Mouse (Mus musculus): ENCODE results near the gene Msh4. TPM values are rescaled to one million over a fixed set of nuclear protein-coding genes. Genes with fewer than 3 reads are reported as not detected.

Gene Msh4
- polyA plus RNA-seq (2014; fragmentation: Nextera tagmentation; extraction: Ambion mirVana): 0.09 and 0.11 TPM in 2 replicates

- no peak within 1 kb of the TSS for H3K27ac ChIP-seq (ENCODE audit: low read depth, low read length)
- no peak within 1 kb of the TSS for H3K9ac ChIP-seq (ENCODE audit: low read depth, low read length)
- H3K4me1 ChIP-seq (replicated peaks; ENCODE audit: control insufficient read depth, insufficient read depth, low read length): peaks cover 32% of the 10 kb centered on the region
- H3K9me3 ChIP-seq (ENCODE audit: control insufficient read depth, low read length): no peaks in the 10 kb centered on the region
- no peaks in the 10 kb centered on the region for H3K27me3 ChIP-seq (replicated peaks; ENCODE audit: control insufficient read depth, insufficient read depth, low read length)
- H3K36me3 ChIP-seq (ENCODE audit: control insufficient read depth, insufficient read depth, low read length): peaks cover 65% of the 10 kb centered on the region
- peak; percentile 26 for ATAC-seq (replicated peaks; ENCODE audit: low FRiP score)
- no peak within 1 kb of the TSS for H3K4me3 ChIP-seq (ENCODE audit: low read depth, low read length)
- WGBS: 82% methylated on average over 9 of the region's 9 CpGs
- no peak for DNase-seq (ENCODE audit: low spot score)
- H3K4me2 ChIP-seq: no peak within 1 kb of the TSS
Measured at GRCm38 (mm10) chr3:153906136-153906871, at the start of gene Msh4. Gene Msh4, minus strand, starts transcription at chr3:153906138.

- WGBS: 59% methylated on average over 2 of the region's 2 CpGs
- H3K4me3 ChIP-seq (ENCODE audit: low read depth, low read length): no peak overlapping the region
- ATAC-seq (replicated peaks; ENCODE audit: low FRiP score) (no peak), DNase-seq (ENCODE audit: low spot score) (no peak)
- H3K4me1 ChIP-seq (replicated peaks; ENCODE audit: control insufficient read depth, insufficient read depth, low read length): peaks cover 3% of the 10 kb centered on the region
- no peaks in the 10 kb centered on the region for H3K36me3 ChIP-seq (ENCODE audit: control insufficient read depth, insufficient read depth, low read length)
- H3K27ac ChIP-seq (ENCODE audit: low read depth, low read length): no peak overlapping the region
- no peaks in the 10 kb centered on the region for H3K9me3 ChIP-seq (ENCODE audit: control insufficient read depth, low read length)
- H3K9ac ChIP-seq (ENCODE audit: low read depth, low read length): no peak overlapping the region
- no peaks in the 10 kb centered on the region for H3K27me3 ChIP-seq (replicated peaks; ENCODE audit: control insufficient read depth, insufficient read depth, low read length)
- no peak overlapping the region for H3K4me2 ChIP-seq
Measured at GRCm38 (mm10) chr3:153948176-153948575, 42.2 kb upstream of the Msh4 start.

- no peaks in the 10 kb centered on the region for H3K27me3 ChIP-seq (replicated peaks; ENCODE audit: control insufficient read depth, insufficient read depth, low read length)
- no peak overlapping the region for H3K9ac ChIP-seq (ENCODE audit: low read depth, low read length)
- peaks cover 11% of the 10 kb centered on the region for H3K4me1 ChIP-seq (replicated peaks; ENCODE audit: control insufficient read depth, insufficient read depth, low read length)
- H3K4me2 ChIP-seq: no peak overlapping the region
- no peak overlapping the region for H3K4me3 ChIP-seq (ENCODE audit: low read depth, low read length)
- DNase-seq (ENCODE audit: low spot score) (no peak), ATAC-seq (replicated peaks; ENCODE audit: low FRiP score) (no peak)
- no peak overlapping the region for H3K27ac ChIP-seq (ENCODE audit: low read depth, low read length)
- H3K9me3 ChIP-seq (ENCODE audit: control insufficient read depth, low read length): no peaks in the 10 kb centered on the region
- no peaks in the 10 kb centered on the region for H3K36me3 ChIP-seq (ENCODE audit: control insufficient read depth, insufficient read depth, low read length)
- WGBS: 69% methylated on average over 4 of the region's 4 CpGs
Measured at GRCm38 (mm10) chr3:153947271-153947670, 41.3 kb upstream of the Msh4 start.

GRCm38 (mm10) chr3:153944335-153944990 lies 38.5 kb upstream of the Msh4 start, which contains the start of gene Acadm:
Gene Acadm, minus strand, starts transcription at chr3:153944632.
- Histone ChIP-seq H3K4me3 (ENCODE audit: low read depth, low read length) (peak within 1 kb of the TSS; percentile 87), H3K4me1 (replicated peaks; ENCODE audit: control insufficient read depth, insufficient read depth, low read length) (peaks cover 11% of the 10 kb centered on the region), H3K9ac (ENCODE audit: low read depth, low read length) (peak within 1 kb of the TSS; percentile 76), H3K9me3 (ENCODE audit: control insufficient read depth, low read length) (no peaks in the 10 kb centered on the region), H3K36me3 (ENCODE audit: control insufficient read depth, insufficient read depth, low read length) (peaks cover 2% of the 10 kb centered on the region; the same call in 1 of the 2 replicates), H3K27ac (ENCODE audit: low read depth, low read length) (peak within 1 kb of the TSS; percentile 76), H3K4me2 (peak within 1 kb of the TSS; percentile 78), H3K27me3 (replicated peaks; ENCODE audit: control insufficient read depth, insufficient read depth, low read length) (no peaks in the 10 kb centered on the region)
- under 1% methylated on average over 41 of the region's 41 CpGs for WGBS
- ATAC-seq (replicated peaks; ENCODE audit: low FRiP score) (peak; percentile 96), DNase-seq (ENCODE audit: low spot score) (peak; percentile 99)

- ATAC-seq (replicated peaks; ENCODE audit: low FRiP score) (peak; percentile 66), DNase-seq (ENCODE audit: low spot score) (no peak)
- no peaks in the 10 kb centered on the region for H3K9me3 ChIP-seq (ENCODE audit: control insufficient read depth, low read length)
- H3K27me3 ChIP-seq (replicated peaks; ENCODE audit: control insufficient read depth, insufficient read depth, low read length): no peaks in the 10 kb centered on the region
- H3K9ac ChIP-seq (ENCODE audit: low read depth, low read length): peak overlapping the region; percentile 76
- peak overlapping the region; percentile 78 for H3K4me2 ChIP-seq
- H3K4me1 ChIP-seq (replicated peaks; ENCODE audit: control insufficient read depth, insufficient read depth, low read length): peaks cover 11% of the 10 kb centered on the region
- H3K27ac ChIP-seq (ENCODE audit: low read depth, low read length): peak overlapping the region; percentile 76
- peaks cover 3% of the 10 kb centered on the region; the same call in 1 of the 2 replicates for H3K36me3 ChIP-seq (ENCODE audit: control insufficient read depth, insufficient read depth, low read length)
- under 1% methylated on average over 19 of the region's 19 CpGs for WGBS
- H3K4me3 ChIP-seq (ENCODE audit: low read depth, low read length): peak overlapping the region; percentile 87
Measured at GRCm38 (mm10) chr3:153943901-153944334, 38.0 kb upstream of the Msh4 start.

- peaks cover 11% of the 10 kb centered on the region for H3K4me1 ChIP-seq (replicated peaks; ENCODE audit: control insufficient read depth, insufficient read depth, low read length)
- no peak for DNase-seq (ENCODE audit: low spot score)
- peaks cover 3% of the 10 kb centered on the region for H3K36me3 ChIP-seq (ENCODE audit: control insufficient read depth, insufficient read depth, low read length)
- H3K9ac ChIP-seq (ENCODE audit: low read depth, low read length): peak overlapping the region; percentile 76
- ATAC-seq (replicated peaks; ENCODE audit: low FRiP score): no peak
- no peaks in the 10 kb centered on the region for H3K9me3 ChIP-seq (ENCODE audit: control insufficient read depth, low read length)
- no peak overlapping the region for H3K27ac ChIP-seq (ENCODE audit: low read depth, low read length)
- H3K4me2 ChIP-seq: peak overlapping the region; percentile 78
- peak overlapping the region; percentile 87 for H3K4me3 ChIP-seq (ENCODE audit: low read depth, low read length)
- 64% methylated on average over 12 of the region's 12 CpGs for WGBS
- H3K27me3 ChIP-seq (replicated peaks; ENCODE audit: control insufficient read depth, insufficient read depth, low read length): no peaks in the 10 kb centered on the region
Measured at GRCm38 (mm10) chr3:153943003-153943640, 37.2 kb upstream of the Msh4 start.

GRCm38 (mm10) chr3:153941613-153942012 lies 35.7 kb upstream of the Msh4 start:
- DNase-seq (ENCODE audit: low spot score): no peak
- ATAC-seq (replicated peaks; ENCODE audit: low FRiP score): no peak
- Histone ChIP-seq H3K9ac (ENCODE audit: low read depth, low read length) (no peak overlapping the region), H3K4me3 (ENCODE audit: low read depth, low read length) (no peak overlapping the region), H3K4me2 (no peak overlapping the region), H3K4me1 (replicated peaks; ENCODE audit: control insufficient read depth, insufficient read depth, low read length) (peaks cover 11% of the 10 kb centered on the region), H3K27me3 (replicated peaks; ENCODE audit: control insufficient read depth, insufficient read depth, low read length) (no peaks in the 10 kb centered on the region), H3K27ac (ENCODE audit: low read depth, low read length) (no peak overlapping the region), H3K36me3 (ENCODE audit: control insufficient read depth, insufficient read depth, low read length) (peaks cover 8% of the 10 kb centered on the region), H3K9me3 (ENCODE audit: control insufficient read depth, low read length) (no peaks in the 10 kb centered on the region)
- WGBS: 94% methylated on average over 13 of the region's 13 CpGs

GRCm38 (mm10) chr3:153940486-153940885 lies 34.5 kb upstream of the Msh4 start:
- H3K36me3 ChIP-seq (ENCODE audit: control insufficient read depth, insufficient read depth, low read length): peaks cover 8% of the 10 kb centered on the region
- H3K27ac ChIP-seq (ENCODE audit: low read depth, low read length): no peak overlapping the region
- H3K4me1 ChIP-seq (replicated peaks; ENCODE audit: control insufficient read depth, insufficient read depth, low read length): peaks cover 11% of the 10 kb centered on the region
- H3K9ac ChIP-seq (ENCODE audit: low read depth, low read length): no peak overlapping the region
- no peak for ATAC-seq (replicated peaks; ENCODE audit: low FRiP score)
- no peak for DNase-seq (ENCODE audit: low spot score)
- H3K4me3 ChIP-seq (ENCODE audit: low read depth, low read length): no peak overlapping the region
- no peaks in the 10 kb centered on the region for H3K9me3 ChIP-seq (ENCODE audit: control insufficient read depth, low read length)
- no peak overlapping the region for H3K4me2 ChIP-seq
- 90% methylated on average over 9 of the region's 9 CpGs for WGBS
- no peaks in the 10 kb centered on the region for H3K27me3 ChIP-seq (replicated peaks; ENCODE audit: control insufficient read depth, insufficient read depth, low read length)

All from liver, embryonic 11.5 days (tissue).